Mouse (Mus musculus): ENCODE results near the gene Trpv2.

DNA sequence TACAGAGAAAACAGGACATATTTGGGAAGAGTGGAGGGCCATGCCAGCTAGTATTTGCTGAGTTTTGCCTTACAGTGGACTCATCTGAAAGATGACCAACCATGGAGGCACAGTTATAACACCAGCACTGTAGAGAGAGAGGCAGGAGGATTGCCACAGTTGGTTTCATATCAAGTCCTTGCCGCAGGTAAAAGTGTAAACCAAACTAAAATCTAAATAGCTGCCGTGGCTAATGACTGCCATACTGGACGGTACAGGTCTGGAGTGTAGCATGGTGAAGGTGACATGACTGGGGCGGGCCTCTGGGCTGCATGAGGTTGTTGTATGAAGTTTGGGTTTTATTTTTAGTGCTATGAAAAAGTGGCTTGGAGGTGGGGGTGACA, 408 bp downstream of the Trpv2 start:
- no peak for TF ChIP-seq GATA1 (IDR thresholded peaks at IDR 0.05; ENCODE audit: borderline replicate concordance, low read length)
- no peak for TF ChIP-seq FLI1 (IDR thresholded peaks at IDR 0.05; ENCODE audit: low read length)

Data from megakaryocyte, embryonic 14.5 days (primary cell).